29 mouse cellular contexts compared by ENCODE assay signal in the genomic region with DNA sequence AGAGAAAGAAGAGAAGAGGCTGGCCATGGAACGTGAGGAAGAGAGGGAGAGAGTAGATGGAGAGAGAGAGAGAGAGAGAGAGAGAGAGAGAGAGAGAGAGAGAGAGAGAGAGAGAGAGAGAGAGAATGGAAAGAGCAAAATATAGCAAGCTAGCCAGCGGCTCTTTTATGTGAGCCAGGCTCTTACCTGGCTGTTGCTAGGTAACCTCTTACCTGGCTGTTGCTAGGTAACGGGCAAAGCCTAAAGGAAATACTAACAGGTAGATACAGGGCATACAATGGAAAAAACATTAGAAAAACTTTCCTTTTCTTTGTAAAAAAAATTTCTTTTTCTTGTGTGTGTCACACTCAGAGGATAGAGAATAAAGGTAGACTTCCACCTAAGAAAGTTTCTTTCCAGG. TPM values are rescaled to one million over a fixed set of nuclear protein-coding genes. Genes with fewer than 3 reads are reported as not detected.
DNase-seq lines count a peak whose midpoint lies in the region; ATAC-seq and TF ChIP-seq lines count a peak whose summit lies in the region.
"Had no signal": no experiment of that assay in that cellular context is flagged by ENCODE, and none has a peak within 500 bp of the region (broad histone marks: within the 10 kb centered on the region; RNA-seq: fewer than 3 reads in every experiment).

No protein-coding gene starts in this region.

- no peaks in the 10 kb centered on the region for H3K36me3 ChIP-seq in forebrain, embryonic 14.5 days (ENCODE audit: control insufficient read depth, insufficient read depth, low read length)
- H3K36me3 ChIP-seq in forebrain, embryonic 16.5 days (ENCODE audit: control insufficient read depth, insufficient read depth), result no peaks in the 10 kb centered on the region
- no peaks in the 10 kb centered on the region for H3K36me3 ChIP-seq in lung, embryonic 14.5 days (ENCODE audit: insufficient read depth)
- H3K36me3 ChIP-seq in intestine, embryonic 16.5 days (ENCODE audit: control insufficient read depth, insufficient read depth, low read length), result no peaks in the 10 kb centered on the region
- H3K36me3 ChIP-seq: embryonic facial prominence, embryonic 15.5 days; hindbrain, embryonic 10.5 days; limb, embryonic 10.5 days; limb, embryonic 15.5 days; lung, embryonic 15.5 days had no signal

- no peaks in the 10 kb centered on the region for H3K27me3 ChIP-seq in forebrain, embryonic 14.5 days (replicated peaks; ENCODE audit: control insufficient read depth, insufficient read depth, low read length)
- H3K27me3 ChIP-seq in forebrain, embryonic 16.5 days (replicated peaks; ENCODE audit: control insufficient read depth, insufficient read depth, low read length), result no peaks in the 10 kb centered on the region
- H3K27me3 ChIP-seq in lung, embryonic 14.5 days (ENCODE audit: insufficient read depth, low read length), result no peaks in the 10 kb centered on the region
- H3K27me3 ChIP-seq in intestine, embryonic 16.5 days (replicated peaks; ENCODE audit: control insufficient read depth, insufficient read depth, low read length), result no peaks in the 10 kb centered on the region; the same call in 1 of the 2 replicates
- H3K27me3 ChIP-seq: embryonic facial prominence, embryonic 15.5 days; limb, embryonic 15.5 days; lung, embryonic 15.5 days had no signal

- WGBS in forebrain, embryonic 14.5 days, result 58% methylated on average over 3 of the region's 3 CpGs
- 47% methylated on average over 3 of the region's 3 CpGs for WGBS in forebrain, embryonic 16.5 days
- WGBS in lung, embryonic 14.5 days, result 41% methylated on average over 3 of the region's 3 CpGs
- 48% methylated on average over 3 of the region's 3 CpGs for WGBS in intestine, embryonic 16.5 days

- peak; percentile 39 for DNase-seq in forebrain, embryonic 14.5 days (ENCODE audit: low spot score)
- peak; percentile 67 for DNase-seq in lung, embryonic 14.5 days
- no peak for DNase-seq in lung, postnatal 4 days
- DNase-seq in brain, embryonic 14.5 days (ENCODE audit: low read depth), result peak; percentile 50
- DNase-seq in lung, postnatal 14 days, result peak; percentile 34
- DNase-seq in thymus, adult 18-20 months, result no peak
- DNase-seq: adrenal gland, postnatal 14 days; cerebellum, adult 11-12 months; cerebellum, adult 9-11 months; embryo, embryonic 11 days; gastrocnemius, postnatal 10 days; heart, postnatal 14 days; kidney, adult 11 months; kidney, postnatal 14 days; layer of hippocampus, adult 9-11 months; liver, embryonic 13.5 days; spleen, adult 18-20 months; thymus, adult 2 months; thymus, postnatal 36 days had no signal

- no peaks in the 10 kb centered on the region for H3K9me3 ChIP-seq in forebrain, embryonic 14.5 days (replicated peaks; ENCODE audit: control insufficient read depth, low read length)
- H3K9me3 ChIP-seq in forebrain, embryonic 16.5 days (ENCODE audit: control insufficient read depth, low read length), result no peaks in the 10 kb centered on the region
- no peaks in the 10 kb centered on the region for H3K9me3 ChIP-seq in lung, embryonic 14.5 days (ENCODE audit: low read depth, low read length)
- no peaks in the 10 kb centered on the region for H3K9me3 ChIP-seq in intestine, embryonic 16.5 days (ENCODE audit: control insufficient read depth, low read length)
- H3K9me3 ChIP-seq: embryonic facial prominence, embryonic 15.5 days; hindbrain, embryonic 10.5 days; limb, embryonic 10.5 days; limb, embryonic 15.5 days; liver, embryonic 13.5 days; lung, embryonic 15.5 days; megakaryocyte, embryonic 14.5 days had no signal

- no peak for TF ChIP-seq CTCF in lung, embryonic 14.5 days (IDR thresholded peaks at IDR 0.05; ENCODE audit: low read depth)
- TF ChIP-seq CTCF in brain, embryonic 14.5 days (IDR thresholded peaks at IDR 0.05; ENCODE audit: borderline replicate concordance, extremely low read depth, insufficient read depth, insufficient read length), result no peak

- H3K4me1 ChIP-seq in forebrain, embryonic 14.5 days (ENCODE audit: control insufficient read depth, insufficient read depth, low read length), result peaks cover 9% of the 10 kb centered on the region
- peaks cover 8% of the 10 kb centered on the region for H3K4me1 ChIP-seq in forebrain, embryonic 16.5 days (replicated peaks; ENCODE audit: control insufficient read depth, insufficient read depth, low read length)
- 0 out of 2 replicates have a peak, but pooled peaks cover 5% of the 10 kb centered on the region for H3K4me1 ChIP-seq in lung, embryonic 14.5 days (ENCODE audit: insufficient read depth)
- 0 out of 2 replicates have a peak, but pooled peaks cover 4% of the 10 kb centered on the region for H3K4me1 ChIP-seq in intestine, embryonic 16.5 days (ENCODE audit: control insufficient read depth, insufficient read depth, low read length)

- TF ChIP-seq POLR2A in brain, embryonic 14.5 days (IDR thresholded peaks at IDR 0.05; ENCODE audit: borderline replicate concordance, extremely low read depth, insufficient read depth, insufficient read length, poor library complexity, severe bottlenecking), result no peak

- H3K27ac ChIP-seq in forebrain, embryonic 14.5 days (ENCODE audit: low read depth, low read length), result no peak overlapping the region
- no peak overlapping the region; the same call in 1 of the 2 replicates for H3K27ac ChIP-seq in forebrain, embryonic 16.5 days (ENCODE audit: low read length)
- H3K27ac ChIP-seq in lung, embryonic 14.5 days (ENCODE audit: low read depth), result no peak overlapping the region
- no peak overlapping the region for H3K27ac ChIP-seq in intestine, embryonic 16.5 days (ENCODE audit: low read length)
- H3K27ac ChIP-seq: embryonic facial prominence, embryonic 15.5 days; hindbrain, embryonic 10.5 days; limb, embryonic 10.5 days; limb, embryonic 15.5 days; liver, embryonic 13.5 days; lung, embryonic 15.5 days had no signal

- no peak for ATAC-seq in forebrain, embryonic 14.5 days
- ATAC-seq in forebrain, embryonic 16.5 days, result no peak; the same call in 1 of the 2 replicates
- no peak for ATAC-seq in lung, embryonic 14.5 days (ENCODE audit: insufficient read depth)
- no peak for ATAC-seq in intestine, embryonic 16.5 days
- ATAC-seq: Patski had no signal

- H3K4me3 ChIP-seq in forebrain, embryonic 14.5 days (ENCODE audit: low read depth, low read length), result no peak overlapping the region
- H3K4me3 ChIP-seq in forebrain, embryonic 16.5 days (replicated peaks; ENCODE audit: low read length), result no peak overlapping the region
- no peak overlapping the region for H3K4me3 ChIP-seq in lung, embryonic 14.5 days (ENCODE audit: low read depth, low read length)
- H3K4me3 ChIP-seq in intestine, embryonic 16.5 days (ENCODE audit: low read length), result no peak overlapping the region
- H3K4me3 ChIP-seq: embryonic facial prominence, embryonic 15.5 days; hindbrain, embryonic 10.5 days; limb, embryonic 10.5 days; limb, embryonic 15.5 days; liver, embryonic 13.5 days; lung, embryonic 15.5 days; megakaryocyte, embryonic 14.5 days had no signal

- no peak overlapping the region for H3K9ac ChIP-seq in forebrain, embryonic 14.5 days (ENCODE audit: low read length)
- no peak overlapping the region for H3K9ac ChIP-seq in forebrain, embryonic 16.5 days (replicated peaks; ENCODE audit: low read depth, low read length)
- H3K9ac ChIP-seq in lung, embryonic 14.5 days, result no peak overlapping the region
- H3K9ac ChIP-seq in intestine, embryonic 16.5 days (ENCODE audit: low read depth, low read length), result no peak overlapping the region
- H3K9ac ChIP-seq: embryonic facial prominence, embryonic 15.5 days; limb, embryonic 15.5 days; liver, embryonic 13.5 days; lung, embryonic 15.5 days had no signal

- H3K4me2 ChIP-seq in forebrain, embryonic 14.5 days (ENCODE audit: low read length), result no peak overlapping the region
- H3K4me2 ChIP-seq in forebrain, embryonic 16.5 days (ENCODE audit: low read length), result no peak overlapping the region
- H3K4me2 ChIP-seq in lung, embryonic 14.5 days, result no peak overlapping the region
- H3K4me2 ChIP-seq in intestine, embryonic 16.5 days (ENCODE audit: low read depth, low read length), result no peak overlapping the region
- H3K4me2 ChIP-seq: embryonic facial prominence, embryonic 15.5 days; limb, embryonic 15.5 days; liver, embryonic 13.5 days; lung, embryonic 15.5 days had no signal

RNA-seq across cellular contexts. Expression of a gene that starts 2.5 kb away (rescaled TPM):
- 32.1 and 32.7 TPM in 2 replicates for polyA plus RNA-seq in forebrain, embryonic 14.5 days (2014; fragmentation: Nextera tagmentation; extraction: Ambion mirVana)
- polyA plus RNA-seq in forebrain, embryonic 16.5 days (2015; fragmentation: Nextera tagmentation; extraction: Ambion mirVana), result 25.0 and 26.9 TPM in 2 replicates
- 65.4 and 70.3 TPM in 2 replicates for polyA plus RNA-seq in lung, embryonic 14.5 days (2014; fragmentation: Nextera tagmentation; extraction: Ambion mirVana)
- 22.5 and 29.6 TPM in 2 replicates for polyA plus RNA-seq in brain, embryonic 14.5 days (2012; rRNA removed)
- polyA plus RNA-seq in intestine, embryonic 16.5 days (2015; fragmentation: Nextera tagmentation; extraction: Ambion mirVana), result 62.5 and 62.6 TPM in 2 replicates

RNA-seq across cellular contexts. Expression of a gene that starts 20.9 kb away (rescaled TPM):
- 21.8 and 23.7 TPM in 2 replicates for polyA plus RNA-seq in forebrain, embryonic 14.5 days (2014; fragmentation: Nextera tagmentation; extraction: Ambion mirVana)
- polyA plus RNA-seq in forebrain, embryonic 16.5 days (2015; fragmentation: Nextera tagmentation; extraction: Ambion mirVana), result 21.2 and 28.1 TPM in 2 replicates
- polyA plus RNA-seq in lung, embryonic 14.5 days (2014; fragmentation: Nextera tagmentation; extraction: Ambion mirVana), result 39.1 and 40.0 TPM in 2 replicates
- 12.2 and 13.8 TPM in 2 replicates for polyA plus RNA-seq in brain, embryonic 14.5 days (2012; rRNA removed)
- polyA plus RNA-seq in intestine, embryonic 16.5 days (2015; fragmentation: Nextera tagmentation; extraction: Ambion mirVana), result 47.5 and 49.9 TPM in 2 replicates

RNA-seq across cellular contexts. Expression of a gene that starts 34.3 kb away (rescaled TPM):
- 3.1 and 3.8 TPM in 2 replicates for polyA plus RNA-seq in forebrain, embryonic 14.5 days (2014; fragmentation: Nextera tagmentation; extraction: Ambion mirVana)
- polyA plus RNA-seq in forebrain, embryonic 16.5 days (2015; fragmentation: Nextera tagmentation; extraction: Ambion mirVana), result 3.9 and 4.9 TPM in 2 replicates
- 4.7 and 4.9 TPM in 2 replicates for polyA plus RNA-seq in lung, embryonic 14.5 days (2014; fragmentation: Nextera tagmentation; extraction: Ambion mirVana)
- 6.8 and 7.6 TPM in 2 replicates for polyA plus RNA-seq in brain, embryonic 14.5 days (2012; rRNA removed)
- polyA plus RNA-seq in intestine, embryonic 16.5 days (2015; fragmentation: Nextera tagmentation; extraction: Ambion mirVana), result 5.1 and 5.4 TPM in 2 replicates

RNA-seq across cellular contexts. Expression of a gene that starts 43.8 kb away (rescaled TPM):
- polyA plus RNA-seq in forebrain, embryonic 14.5 days (2014; fragmentation: Nextera tagmentation; extraction: Ambion mirVana), result 14.2 and 16.3 TPM in 2 replicates
- polyA plus RNA-seq in forebrain, embryonic 16.5 days (2015; fragmentation: Nextera tagmentation; extraction: Ambion mirVana), result 21.8 and 24.7 TPM in 2 replicates
- polyA plus RNA-seq in lung, embryonic 14.5 days (2014; fragmentation: Nextera tagmentation; extraction: Ambion mirVana), result 6.4 and 7.4 TPM in 2 replicates
- 41.7 and 61.5 TPM in 2 replicates for polyA plus RNA-seq in brain, embryonic 14.5 days (2012; rRNA removed)
- polyA plus RNA-seq in intestine, embryonic 16.5 days (2015; fragmentation: Nextera tagmentation; extraction: Ambion mirVana), result 4.3 and 6.0 TPM in 2 replicates

RNA-seq across cellular contexts. Expression of a gene that starts 44.7 kb away (rescaled TPM):
- not detected in 2 replicates for polyA plus RNA-seq in forebrain, embryonic 14.5 days (2014; fragmentation: Nextera tagmentation; extraction: Ambion mirVana)
- polyA plus RNA-seq in forebrain, embryonic 16.5 days (2015; fragmentation: Nextera tagmentation; extraction: Ambion mirVana), result not detected in 2 replicates
- polyA plus RNA-seq in lung, embryonic 14.5 days (2014; fragmentation: Nextera tagmentation; extraction: Ambion mirVana), result 0.11 and 0.24 TPM in 2 replicates
- polyA plus RNA-seq in brain, embryonic 14.5 days (2012; rRNA removed), result not detected in 2 replicates
- polyA plus RNA-seq in intestine, embryonic 16.5 days (2015; fragmentation: Nextera tagmentation; extraction: Ambion mirVana), result 0.10 and 0.17 TPM in 2 replicates
- polyA plus RNA-seq: gonadal fat pad, adult 2 months; Patski had no signal

Comparison
In these comparisons a context has a peak if more than half of its experiments do, and no peak if none do; other contexts are left out.
1. DNase-seq: peak in forebrain, embryonic 14.5 days (single experiment), lung, embryonic 14.5 days (single experiment), brain, embryonic 14.5 days (single experiment) and lung, postnatal 14 days (single experiment); none in lung, postnatal 4 days (0 of 2) and thymus, adult 18-20 months (0 of 2).